In the genomic region with DNA sequence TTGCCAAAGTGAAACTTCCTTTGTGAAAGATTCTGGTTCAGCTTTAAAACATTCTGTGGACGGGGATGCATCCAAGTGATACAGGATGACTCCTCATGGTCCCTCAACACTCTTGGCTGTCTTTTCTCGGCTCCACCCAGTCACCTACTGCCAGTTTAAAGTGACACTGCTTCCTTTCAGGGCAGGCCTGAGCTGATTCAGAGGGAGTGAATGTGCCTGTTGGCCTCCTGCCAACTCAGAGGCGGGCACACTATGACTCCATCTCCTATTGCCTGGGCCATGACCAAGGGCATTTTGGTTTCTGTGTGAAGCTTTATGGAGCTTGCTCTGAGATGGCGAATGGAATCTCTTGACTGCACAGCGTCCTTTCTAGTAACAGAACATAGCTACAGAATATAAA, we compare ENCODE assay signal across 8 mouse cellular contexts.
DNase-seq lines count a peak whose midpoint lies in the region; ATAC-seq and TF ChIP-seq lines count a peak whose summit lies in the region.

No protein-coding gene starts in this region.

- H3K4me2 ChIP-seq in forebrain, embryonic 13.5 days: no peak overlapping the region
- no peak overlapping the region for H3K4me2 ChIP-seq in limb, embryonic 15.5 days

- POLR2A ChIA-PET in Patski (lab: Charles Lee): no interaction called here

- no peak overlapping the region for H3K4me3 ChIP-seq in forebrain, embryonic 13.5 days
- no peak overlapping the region for H3K4me3 ChIP-seq in limb, embryonic 15.5 days

- no peaks in the 10 kb centered on the region for H3K9me3 ChIP-seq in forebrain, embryonic 13.5 days (replicated peaks)
- H3K9me3 ChIP-seq in limb, embryonic 15.5 days: no peaks in the 10 kb centered on the region

- 46% methylated on average over 5 of the region's 5 CpGs for WGBS in forebrain, embryonic 13.5 days
- WGBS in limb, embryonic 15.5 days: 37% methylated on average over 5 of the region's 5 CpGs

- H3K27me3 ChIP-seq in Patski: no peaks in the 10 kb centered on the region
- no peaks in the 10 kb centered on the region for H3K27me3 ChIP-seq in forebrain, embryonic 13.5 days
- no peaks in the 10 kb centered on the region for H3K27me3 ChIP-seq in limb, embryonic 15.5 days

- no peak for TF ChIP-seq CTCF in Patski (IDR thresholded peaks at IDR 0.05)

- peak; percentile 25 to 43 for DNase-seq in left cerebral cortex, postnatal 10 days (ENCODE audit: extremely low spot score in 1 of 2, low spot score in 2 of 2)
- DNase-seq in left cerebral cortex, postnatal 36 days (ENCODE audit: low spot score in 2 of 2): no peak
- peak; percentile 82 for DNase-seq in Patski (ENCODE audit: low read depth, low spot score)
- DNase-seq in heart, postnatal 25 days (ENCODE audit: low spot score): peak; percentile 26
- DNase-seq in ovary, postnatal 14 days (ENCODE audit: low spot score): peak; percentile 32

- H3K4me1 ChIP-seq in forebrain, embryonic 13.5 days: peaks cover 4% of the 10 kb centered on the region; the same call in 1 of the 2 replicates
- H3K4me1 ChIP-seq in limb, embryonic 15.5 days: peaks cover 9% of the 10 kb centered on the region; the same call in 1 of the 2 replicates

- intact Hi-C loops in left cerebral cortex, postnatal 10 days (cut with DNase I): no loop called here
- intact Hi-C loops in left cerebral cortex, postnatal 36 days (cut with DNase I): no loop called here
- intact Hi-C loops in heart, postnatal 25 days (cut with DNase I): no loop called here

- no peaks in the 10 kb centered on the region for H3K36me3 ChIP-seq in forebrain, embryonic 13.5 days (ENCODE audit: poor library complexity, severe bottlenecking)
- no peaks in the 10 kb centered on the region for H3K36me3 ChIP-seq in limb, embryonic 15.5 days

- peak; percentile 99 for ATAC-seq in Patski
- peak; percentile 83 for ATAC-seq in forebrain, embryonic 13.5 days
- ATAC-seq in limb, embryonic 15.5 days (ENCODE audit: insufficient number of reproducible peaks, low FRiP score, low TSS enrichment, low read depth): peak; percentile 84
- ATAC-seq in erythroblast, adult 5-6 weeks (replicated peaks; ENCODE audit: low FRiP score, poor library complexity, severe bottlenecking): no peak

- CTCF ChIA-PET in Patski (lab: Charles Lee): interaction anchor here (1.1 kb wide), 1 partner anchor 41 kb away, joined by 3 read pairs; no protein-coding TSS in a partner anchor

- H3K9ac ChIP-seq in forebrain, embryonic 13.5 days: no peak overlapping the region
- H3K9ac ChIP-seq in limb, embryonic 15.5 days: no peak overlapping the region

- in situ Hi-C loops in Patski (cut with MboI; ENCODE audit: low pct_unique_long_range_greater_than_20kb): no loop called here

- no peak overlapping the region for H3K27ac ChIP-seq in forebrain, embryonic 13.5 days
- no peak overlapping the region for H3K27ac ChIP-seq in limb, embryonic 15.5 days

Comparison
In these comparisons a context has a peak if more than half of its experiments do, and no peak if none do; other contexts are left out.
1. DNase-seq: peak in left cerebral cortex, postnatal 10 days (2 of 2), Patski (single experiment), heart, postnatal 25 days (single experiment) and ovary, postnatal 14 days (single experiment); none in left cerebral cortex, postnatal 36 days (0 of 2).